Mouse (Mus musculus): ENCODE measurements around the gene Prdm16. TPM values are rescaled to one million over a fixed set of nuclear protein-coding genes. Genes with fewer than 3 reads are reported as not detected.

The Prdm16 gene
- polyA plus RNA-seq, 1 experiment from 2014 or later: 2.2 TPM

DNA sequence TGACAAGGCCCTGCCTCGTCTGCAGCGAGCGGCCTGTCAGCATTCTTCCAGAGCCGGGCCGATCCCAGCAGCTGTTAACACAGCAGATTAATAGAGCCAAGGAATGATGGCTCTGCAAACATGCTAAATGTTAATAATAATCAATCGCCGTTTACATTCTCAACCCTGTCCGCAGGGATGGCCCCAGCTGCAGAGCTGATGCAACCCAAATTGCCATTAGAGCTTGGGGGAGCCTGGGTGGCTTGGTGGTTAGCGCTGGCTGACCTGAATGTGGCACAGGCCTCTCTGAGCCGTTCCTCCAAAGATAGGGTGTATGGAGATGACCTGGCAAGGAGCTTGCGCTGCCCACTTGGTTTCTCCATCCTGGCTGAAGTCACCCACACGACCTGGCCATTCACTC is 97.0 kb downstream of the Prdm16 start:
- DNase-seq: no peak
- Histone ChIP-seq H3K27ac (ENCODE audit: low read depth) (no peak overlapping the region), H3K4me1 (ENCODE audit: insufficient read depth) (peaks cover 27% of the 10 kb centered on the region), H3K9me3 (ENCODE audit: low read length) (no peaks in the 10 kb centered on the region), H3K4me2 (ENCODE audit: low read depth, low read length) (no peak overlapping the region), H3K36me3 (replicated peaks; ENCODE audit: insufficient read depth, low read length) (no peaks in the 10 kb centered on the region), H3K27me3 (ENCODE audit: insufficient read depth, low read length) (no peaks in the 10 kb centered on the region), H3K9ac (replicated peaks) (no peak overlapping the region), H3K4me3 (ENCODE audit: low read depth, low read length) (no peak overlapping the region)
- WGBS (ENCODE audit: insufficient replicate concordance): 89% methylated on average over 12 of the region's 12 CpGs
- TF ChIP-seq CTCF (IDR thresholded peaks at IDR 0.05; ENCODE audit: low read depth) (no peak), EP300 (IDR thresholded peaks at IDR 0.05; ENCODE audit: low read depth) (no peak)
- no peak for ATAC-seq

DNA sequence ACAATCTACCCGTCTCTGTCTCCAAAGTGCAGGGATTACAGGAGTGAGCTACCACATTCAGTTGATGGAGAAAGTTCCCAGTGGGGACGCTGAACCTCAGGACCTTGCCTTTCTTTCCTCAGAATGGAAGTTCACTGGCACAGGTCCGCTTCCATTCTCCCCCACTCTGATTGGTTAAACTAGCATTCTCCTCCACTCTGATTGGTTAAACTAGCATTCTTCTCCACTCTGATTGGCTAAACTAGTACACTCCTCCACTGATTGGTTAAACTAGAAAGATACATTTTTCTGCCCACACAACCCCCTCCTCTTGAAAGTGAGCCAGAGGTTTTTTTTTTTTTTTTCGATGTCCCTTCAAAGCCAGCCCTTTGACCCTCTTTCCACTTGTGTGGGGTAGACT is 97.9 kb downstream of the Prdm16 start:
- TF ChIP-seq CTCF (IDR thresholded peaks at IDR 0.05; ENCODE audit: low read depth) (no peak), EP300 (IDR thresholded peaks at IDR 0.05; ENCODE audit: low read depth) (no peak)
- H3K4me3 ChIP-seq (ENCODE audit: low read depth, low read length): no peak overlapping the region
- H3K9me3 ChIP-seq (ENCODE audit: low read length): no peaks in the 10 kb centered on the region
- H3K27ac ChIP-seq (ENCODE audit: low read depth): no peak overlapping the region
- H3K9ac ChIP-seq (replicated peaks): no peak overlapping the region
- H3K27me3 ChIP-seq (ENCODE audit: insufficient read depth, low read length): no peaks in the 10 kb centered on the region
- no peak overlapping the region for H3K4me2 ChIP-seq (ENCODE audit: low read depth, low read length)
- H3K36me3 ChIP-seq (replicated peaks; ENCODE audit: insufficient read depth, low read length): no peaks in the 10 kb centered on the region
- peaks cover 27% of the 10 kb centered on the region for H3K4me1 ChIP-seq (ENCODE audit: insufficient read depth)
- WGBS (ENCODE audit: insufficient replicate concordance): 71% methylated on average over 4 of the region's 4 CpGs
- no peak for ATAC-seq
- no peak for DNase-seq

DNA sequence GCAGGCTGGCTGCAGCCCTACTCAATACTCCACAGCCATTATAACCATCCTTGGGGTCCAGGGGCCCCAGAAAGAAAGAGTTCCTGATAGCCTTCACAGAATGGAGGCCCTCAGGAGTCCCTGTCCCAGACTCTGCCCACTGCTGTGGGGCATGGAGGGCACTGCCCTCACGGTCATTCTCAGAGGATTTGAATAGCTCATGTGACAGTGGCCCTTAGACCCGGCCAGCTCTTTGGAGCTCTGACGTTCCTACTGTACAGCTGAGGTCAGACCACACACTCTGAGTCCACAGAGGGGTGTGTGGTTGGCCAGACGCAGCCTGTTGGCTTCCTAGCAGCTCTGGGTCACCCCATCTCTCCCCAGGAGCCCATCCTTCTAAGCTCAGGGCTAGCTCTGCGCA is 100.6 kb downstream of the Prdm16 start:
- DNase-seq (no peak), ATAC-seq (peak; percentile 73)
- Histone ChIP-seq H3K9me3 (ENCODE audit: low read length) (no peaks in the 10 kb centered on the region), H3K36me3 (replicated peaks; ENCODE audit: insufficient read depth, low read length) (no peaks in the 10 kb centered on the region), H3K4me3 (ENCODE audit: low read depth, low read length) (no peak overlapping the region), H3K9ac (replicated peaks) (no peak overlapping the region), H3K27ac (ENCODE audit: low read depth) (no peak overlapping the region), H3K4me1 (ENCODE audit: insufficient read depth) (peaks cover 9% of the 10 kb centered on the region; the same call in 1 of the 2 replicates), H3K4me2 (ENCODE audit: low read depth, low read length) (no peak overlapping the region), H3K27me3 (ENCODE audit: insufficient read depth, low read length) (no peaks in the 10 kb centered on the region)
- no peak for TF ChIP-seq EP300 (IDR thresholded peaks at IDR 0.05; ENCODE audit: low read depth)
- no peak for TF ChIP-seq CTCF (IDR thresholded peaks at IDR 0.05; ENCODE audit: low read depth)
- WGBS (ENCODE audit: insufficient replicate concordance): 57% methylated on average over 5 of the region's 5 CpGs

DNA sequence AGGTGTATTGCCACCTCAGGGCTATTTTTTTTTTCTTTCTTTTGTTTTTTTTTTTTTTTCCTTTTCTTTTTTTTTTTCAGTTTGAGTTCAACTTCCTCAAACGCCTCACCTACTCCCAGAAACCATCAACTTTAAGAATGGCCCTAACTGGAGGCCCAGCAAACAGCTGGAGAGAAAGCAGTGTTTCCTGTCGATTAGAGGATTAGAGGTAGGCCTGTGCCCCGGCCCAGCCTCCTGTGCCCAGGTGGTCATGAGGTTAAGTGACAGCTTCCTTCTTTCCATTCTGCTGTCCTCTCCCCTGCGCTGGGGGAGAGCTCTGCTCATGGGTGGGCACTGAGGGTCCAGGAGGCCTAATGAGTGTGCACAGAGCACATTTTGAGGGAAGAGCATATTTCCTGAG is 105.3 kb downstream of the Prdm16 start:
- DNase-seq: no peak
- H3K9me3 ChIP-seq (ENCODE audit: low read length): no peaks in the 10 kb centered on the region
- no peaks in the 10 kb centered on the region for H3K36me3 ChIP-seq (replicated peaks; ENCODE audit: insufficient read depth, low read length)
- TF ChIP-seq CTCF (IDR thresholded peaks at IDR 0.05; ENCODE audit: low read depth) (no peak), EP300 (IDR thresholded peaks at IDR 0.05; ENCODE audit: low read depth) (no peak)
- 35% methylated on average over 4 of the region's 4 CpGs for WGBS (ENCODE audit: insufficient replicate concordance)
- no peak overlapping the region for H3K4me2 ChIP-seq (ENCODE audit: low read depth, low read length)
- peaks cover 6% of the 10 kb centered on the region for H3K4me1 ChIP-seq (ENCODE audit: insufficient read depth)
- H3K27ac ChIP-seq (ENCODE audit: low read depth): no peak overlapping the region
- no peak overlapping the region for H3K9ac ChIP-seq (replicated peaks)
- H3K27me3 ChIP-seq (ENCODE audit: insufficient read depth, low read length): no peaks in the 10 kb centered on the region
- ATAC-seq: no peak
- no peak overlapping the region for H3K4me3 ChIP-seq (ENCODE audit: low read depth, low read length)

DNA sequence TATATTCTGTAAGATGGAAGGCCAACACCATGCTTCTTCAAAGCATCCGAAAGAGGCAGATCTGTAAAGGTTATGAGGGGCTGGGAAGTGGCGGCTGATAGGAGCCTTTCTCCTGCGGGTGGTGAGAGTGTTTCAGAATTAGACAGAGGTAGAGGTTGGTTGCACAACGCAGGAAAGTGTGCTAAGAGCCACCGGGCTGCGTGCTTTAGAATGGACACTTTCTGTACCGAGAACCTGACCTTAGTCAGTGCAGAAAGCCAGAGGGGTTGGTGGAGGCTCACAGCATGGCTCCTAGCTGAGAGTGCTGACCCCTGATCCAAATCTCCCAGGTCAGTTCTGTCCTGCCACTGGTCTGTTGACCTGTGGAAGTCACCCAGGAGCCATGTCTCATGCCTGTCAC is 106.3 kb downstream of the Prdm16 start:
- DNase-seq: peak; percentile 51
- peak overlapping the region; percentile 55 for H3K27ac ChIP-seq (ENCODE audit: low read depth)
- 29% methylated on average over 7 of the region's 7 CpGs for WGBS (ENCODE audit: insufficient replicate concordance)

DNA sequence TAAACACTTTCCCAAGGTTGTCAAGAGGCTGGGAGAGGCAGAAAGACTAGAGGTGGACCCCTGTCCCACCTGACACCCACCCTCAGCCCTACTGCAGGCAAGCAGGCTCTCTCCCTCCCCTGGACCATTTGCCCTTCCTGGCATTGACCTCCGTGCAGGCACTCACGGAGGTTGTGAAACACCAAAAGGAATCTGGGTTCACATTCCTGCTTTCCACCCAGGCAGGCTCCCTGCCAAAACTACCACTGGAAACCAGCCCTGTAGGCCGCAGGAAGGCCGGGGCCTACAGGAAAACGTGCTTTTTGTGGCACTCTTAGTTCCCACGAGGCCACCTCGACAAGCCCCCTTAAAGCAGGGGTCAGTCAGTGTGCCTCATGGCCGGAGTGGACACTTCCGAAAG is 109.2 kb downstream of the Prdm16 start:
- WGBS (ENCODE audit: insufficient replicate concordance): 57% methylated on average over 9 of the region's 9 CpGs
- H3K4me3 ChIP-seq (ENCODE audit: low read depth, low read length): no peak overlapping the region

More for the DNA sequence above, 106.3 kb downstream of the Prdm16 start:
- Histone ChIP-seq H3K4me2 (ENCODE audit: low read depth, low read length) (peak overlapping the region; percentile 30; the same call in 1 of the 2 replicates), H3K4me1 (ENCODE audit: insufficient read depth) (peaks cover 6% of the 10 kb centered on the region), H3K4me3 (ENCODE audit: low read depth, low read length) (no peak overlapping the region), H3K27me3 (ENCODE audit: insufficient read depth, low read length) (no peaks in the 10 kb centered on the region), H3K9ac (replicated peaks) (no peak overlapping the region), H3K36me3 (replicated peaks; ENCODE audit: insufficient read depth, low read length) (no peaks in the 10 kb centered on the region), H3K9me3 (ENCODE audit: low read length) (no peaks in the 10 kb centered on the region)
- no peak for TF ChIP-seq CTCF (IDR thresholded peaks at IDR 0.05; ENCODE audit: low read depth)
- TF ChIP-seq EP300 (IDR thresholded peaks at IDR 0.05; ENCODE audit: low read depth): no peak
- peak; percentile 42; the same call in 1 of the 2 replicates for ATAC-seq

More for the DNA sequence above, 109.2 kb downstream of the Prdm16 start:
- DNase-seq (peak; percentile 70), ATAC-seq (peak; percentile 85)
- Histone ChIP-seq H3K27me3 (ENCODE audit: insufficient read depth, low read length) (no peaks in the 10 kb centered on the region), H3K4me1 (ENCODE audit: insufficient read depth) (peaks cover 6% of the 10 kb centered on the region), H3K27ac (ENCODE audit: low read depth) (peak overlapping the region; percentile 34; the same call in 1 of the 2 replicates), H3K9me3 (ENCODE audit: low read length) (no peaks in the 10 kb centered on the region), H3K36me3 (replicated peaks; ENCODE audit: insufficient read depth, low read length) (no peaks in the 10 kb centered on the region), H3K9ac (replicated peaks) (no peak overlapping the region; the same call in 1 of the 2 replicates), H3K4me2 (ENCODE audit: low read depth, low read length) (no peak overlapping the region)
- TF ChIP-seq CTCF (IDR thresholded peaks at IDR 0.05; ENCODE audit: low read depth): no peak
- TF ChIP-seq EP300 (IDR thresholded peaks at IDR 0.05; ENCODE audit: low read depth): peak; percentile 26; the same call in 1 of the 2 replicates

Data from liver, postnatal 0 days (tissue).